Mouse (Mus musculus): Measurements from ENCODE around the gene Zfr.

GRCm38 (mm10) chr15:12223393-12223792, 105.8 kb downstream of the Zfr start:
- TF ChIP-seq CTCF (IDR thresholded peaks at IDR 0.05; ENCODE audit: low read depth, low read length): no peak
- TF ChIP-seq POLR2A (IDR thresholded peaks at IDR 0.05; ENCODE audit: extremely low read depth, insufficient read depth, low read length): no peak

All from liver, adult 2 months (tissue).